Mouse (Mus musculus): ENCODE results near the gene Rin3. TPM values are rescaled to one million over a fixed set of nuclear protein-coding genes. Genes with fewer than 3 reads are reported as not detected.
A peak's percentile ranks its signal among the peaks of the same experiment; 100 is the strongest.

Rin3 gene
- polyA plus RNA-seq, 1 experiment from 2014 or later, result 6.1 TPM

DNA sequence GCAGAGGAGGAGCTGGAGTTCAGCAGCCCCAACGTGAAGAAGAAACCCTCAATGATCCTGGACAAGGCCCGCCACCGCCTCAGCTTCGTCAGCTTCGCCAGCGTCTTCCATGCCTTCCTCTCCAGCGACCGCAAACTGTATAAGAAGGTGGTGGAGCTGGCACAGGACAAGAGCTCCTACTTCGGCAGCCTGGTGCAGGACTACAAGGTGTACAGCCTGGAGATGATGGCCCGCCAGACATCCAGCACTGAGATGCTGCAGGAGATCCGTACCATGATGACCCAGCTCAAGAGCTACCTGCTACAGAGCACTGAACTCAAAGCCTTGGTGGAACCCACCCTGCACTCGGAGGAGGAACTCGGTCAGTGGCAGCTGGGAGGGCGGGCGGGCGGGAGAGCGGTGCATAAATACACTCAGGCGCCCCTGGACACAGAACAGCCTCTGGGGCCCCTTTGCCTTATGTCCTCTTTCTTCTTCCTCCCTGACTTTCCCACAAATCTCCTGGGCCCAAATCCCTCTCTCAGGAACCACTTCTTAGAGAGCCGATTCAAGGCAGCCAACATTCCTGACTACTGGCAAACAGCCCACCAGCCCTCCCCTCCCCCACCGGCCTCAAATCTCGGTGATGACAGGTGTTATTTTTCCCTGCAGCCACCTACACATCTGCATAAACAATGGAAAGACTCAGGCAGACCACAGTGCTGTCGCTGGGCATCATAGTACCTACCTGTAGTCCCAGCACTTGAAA, 86.8 kb downstream of the Rin3 start:
- H3K27me3 ChIP-seq (ENCODE audit: control insufficient read depth, insufficient read depth, low read length), result no peaks in the 10 kb centered on the region
- DNase-seq (ENCODE audit: low spot score), result no peak
- no peak overlapping the region for H3K9ac ChIP-seq (ENCODE audit: low read length)
- H3K4me1 ChIP-seq (replicated peaks; ENCODE audit: control insufficient read depth, insufficient read depth, low read length), result no peaks in the 10 kb centered on the region
- no peak overlapping the region for H3K27ac ChIP-seq (ENCODE audit: low read depth, low read length)
- no peak for ATAC-seq (replicated peaks; ENCODE audit: low FRiP score)
- 87% methylated on average over 22 of the region's 22 CpGs for WGBS
- no peak overlapping the region for H3K4me3 ChIP-seq (ENCODE audit: low read depth, low read length)
- no peak overlapping the region for H3K4me2 ChIP-seq (ENCODE audit: low read depth, low read length, severe bottlenecking)
- H3K36me3 ChIP-seq (ENCODE audit: control insufficient read depth, insufficient read depth, low read length), result no peaks in the 10 kb centered on the region
- H3K9me3 ChIP-seq (ENCODE audit: control insufficient read depth, low read length), result no peaks in the 10 kb centered on the region

DNA sequence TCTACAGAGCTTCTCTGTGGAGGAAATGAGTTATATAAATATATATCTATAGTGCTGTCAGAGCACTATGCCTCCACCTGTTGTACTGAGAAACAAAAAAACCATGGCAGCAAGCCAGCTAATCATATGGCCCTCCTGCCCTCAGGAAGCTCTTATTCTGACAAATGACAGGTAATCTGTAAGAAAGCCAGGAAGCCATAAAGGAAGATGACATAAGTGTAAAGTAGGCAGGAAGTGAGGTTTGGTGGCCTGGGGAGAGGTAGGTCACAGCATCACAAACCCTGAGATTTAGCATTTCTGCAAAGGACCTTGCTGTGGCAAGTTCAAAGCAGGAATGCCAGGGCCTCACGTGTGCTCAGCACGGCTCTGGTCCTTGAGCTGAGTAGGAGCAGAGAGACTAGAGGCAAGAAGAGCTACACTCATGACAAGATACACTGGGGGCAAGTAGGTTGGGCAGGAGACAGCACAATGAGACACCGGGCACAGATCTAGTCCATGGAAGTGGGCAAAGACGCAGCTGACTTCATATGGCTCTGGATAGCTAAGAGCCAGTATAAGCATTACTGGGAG, 88.2 kb downstream of the Rin3 start:
- H3K9ac ChIP-seq (ENCODE audit: low read length), result no peak overlapping the region
- 93% methylated on average over 4 of the region's 4 CpGs for WGBS

DNA sequence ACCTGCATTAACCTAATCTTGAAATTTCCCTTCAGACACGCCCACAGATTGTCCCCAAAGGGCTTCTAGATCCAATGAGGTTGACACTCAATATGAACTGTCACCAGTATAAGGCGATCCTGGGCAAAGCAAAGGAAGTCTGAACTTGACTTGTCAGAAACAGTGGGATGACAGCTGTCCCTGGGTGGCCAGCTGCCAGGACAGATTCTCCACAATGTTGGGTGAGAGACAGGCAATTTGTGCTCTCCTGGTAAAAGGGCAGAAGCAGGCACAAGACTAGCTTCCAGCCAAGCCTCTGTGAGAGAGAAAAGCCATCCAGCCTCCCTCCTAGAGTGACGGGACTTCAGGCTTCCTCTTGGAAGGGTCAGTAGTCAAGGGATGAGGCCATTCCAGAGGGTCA, 89.5 kb downstream of the Rin3 start:
- DNase-seq (ENCODE audit: low spot score) (no peak), ATAC-seq (replicated peaks; ENCODE audit: low FRiP score) (no peak)
- WGBS, result 83% methylated on average over 3 of the region's 3 CpGs

More for the DNA sequence above, 88.2 kb downstream of the Rin3 start:
- H3K9me3 ChIP-seq (ENCODE audit: control insufficient read depth, low read length), result no peaks in the 10 kb centered on the region
- no peaks in the 10 kb centered on the region for H3K4me1 ChIP-seq (replicated peaks; ENCODE audit: control insufficient read depth, insufficient read depth, low read length)
- no peak overlapping the region for H3K4me2 ChIP-seq (ENCODE audit: low read depth, low read length, severe bottlenecking)
- no peak overlapping the region for H3K4me3 ChIP-seq (ENCODE audit: low read depth, low read length)
- H3K27me3 ChIP-seq (ENCODE audit: control insufficient read depth, insufficient read depth, low read length), result no peaks in the 10 kb centered on the region
- H3K36me3 ChIP-seq (ENCODE audit: control insufficient read depth, insufficient read depth, low read length), result no peaks in the 10 kb centered on the region
- ATAC-seq (replicated peaks; ENCODE audit: low FRiP score), result no peak
- H3K27ac ChIP-seq (ENCODE audit: low read depth, low read length), result no peak overlapping the region
- DNase-seq (ENCODE audit: low spot score), result no peak

DNA sequence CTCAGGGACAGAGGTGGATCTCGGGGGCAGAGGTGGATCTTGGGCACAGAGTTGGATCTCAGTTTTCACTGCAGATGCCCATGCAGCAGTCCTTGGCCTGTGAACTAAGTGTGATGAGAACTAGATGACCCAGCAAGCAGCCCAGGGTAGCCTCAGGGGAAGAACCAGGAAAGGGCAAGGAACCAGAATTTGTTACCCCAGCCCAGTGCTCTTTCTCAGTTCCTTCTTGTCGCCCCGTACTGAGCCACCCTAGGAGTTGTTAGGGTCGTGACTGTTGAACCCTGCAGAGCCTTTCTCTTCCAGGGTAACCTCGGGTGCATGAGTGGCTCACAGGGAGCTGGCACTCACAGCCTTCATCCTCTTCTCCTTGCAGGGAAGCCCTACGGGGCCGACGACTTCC, 99.3 kb downstream of the Rin3 start:
- Histone ChIP-seq H3K4me3 (ENCODE audit: low read depth, low read length) (no peak overlapping the region), H3K27ac (ENCODE audit: low read depth, low read length) (no peak overlapping the region), H3K9me3 (ENCODE audit: control insufficient read depth, low read length) (no peaks in the 10 kb centered on the region), H3K4me1 (replicated peaks; ENCODE audit: control insufficient read depth, insufficient read depth, low read length) (no peaks in the 10 kb centered on the region), H3K27me3 (ENCODE audit: control insufficient read depth, insufficient read depth, low read length) (no peaks in the 10 kb centered on the region), H3K36me3 (ENCODE audit: control insufficient read depth, insufficient read depth, low read length) (no peaks in the 10 kb centered on the region), H3K9ac (ENCODE audit: low read length) (no peak overlapping the region), H3K4me2 (ENCODE audit: low read depth, low read length, severe bottlenecking) (no peak overlapping the region)
- 85% methylated on average over 8 of the region's 8 CpGs for WGBS
- no peak for ATAC-seq (replicated peaks; ENCODE audit: low FRiP score)
- DNase-seq (ENCODE audit: low spot score), result no peak

More for the DNA sequence above, 89.5 kb downstream of the Rin3 start:
- Histone ChIP-seq H3K4me2 (ENCODE audit: low read depth, low read length, severe bottlenecking) (no peak overlapping the region), H3K9ac (ENCODE audit: low read length) (no peak overlapping the region), H3K27me3 (ENCODE audit: control insufficient read depth, insufficient read depth, low read length) (no peaks in the 10 kb centered on the region), H3K9me3 (ENCODE audit: control insufficient read depth, low read length) (no peaks in the 10 kb centered on the region), H3K4me1 (replicated peaks; ENCODE audit: control insufficient read depth, insufficient read depth, low read length) (no peaks in the 10 kb centered on the region), H3K4me3 (ENCODE audit: low read depth, low read length) (no peak overlapping the region), H3K36me3 (ENCODE audit: control insufficient read depth, insufficient read depth, low read length) (no peaks in the 10 kb centered on the region), H3K27ac (ENCODE audit: low read depth, low read length) (no peak overlapping the region)

DNA sequence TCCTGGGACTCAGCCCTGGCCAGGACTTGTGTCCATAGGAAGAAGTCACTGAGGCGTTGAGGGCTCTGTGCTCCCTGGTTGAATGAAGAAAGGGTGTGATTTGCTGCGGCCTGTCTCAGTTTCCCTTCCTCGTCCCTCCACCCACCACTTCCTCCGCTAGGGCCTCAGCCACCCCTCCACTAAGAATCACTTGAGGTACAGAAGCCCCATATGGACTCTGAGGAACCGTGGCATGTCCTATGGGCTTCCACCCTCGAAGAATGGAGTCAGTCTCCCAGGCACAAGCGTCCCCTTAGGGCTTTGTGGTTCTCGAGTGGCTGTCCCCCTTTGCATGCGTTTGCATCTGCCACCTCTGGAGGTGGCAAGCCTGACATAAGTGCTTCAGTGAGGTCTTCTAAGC, 100.4 kb downstream of the Rin3 start:
- no peak overlapping the region for H3K4me3 ChIP-seq (ENCODE audit: low read depth, low read length)
- no peaks in the 10 kb centered on the region for H3K27me3 ChIP-seq (ENCODE audit: control insufficient read depth, insufficient read depth, low read length)
- no peak for ATAC-seq (replicated peaks; ENCODE audit: low FRiP score)
- no peak overlapping the region for H3K27ac ChIP-seq (ENCODE audit: low read depth, low read length)
- no peaks in the 10 kb centered on the region for H3K9me3 ChIP-seq (ENCODE audit: control insufficient read depth, low read length)
- H3K4me1 ChIP-seq (replicated peaks; ENCODE audit: control insufficient read depth, insufficient read depth, low read length), result no peaks in the 10 kb centered on the region
- no peak overlapping the region for H3K9ac ChIP-seq (ENCODE audit: low read length)
- DNase-seq (ENCODE audit: low spot score), result no peak
- H3K36me3 ChIP-seq (ENCODE audit: control insufficient read depth, insufficient read depth, low read length), result no peaks in the 10 kb centered on the region
- no peak overlapping the region for H3K4me2 ChIP-seq (ENCODE audit: low read depth, low read length, severe bottlenecking)
- 88% methylated on average over 9 of the region's 9 CpGs for WGBS

DNA sequence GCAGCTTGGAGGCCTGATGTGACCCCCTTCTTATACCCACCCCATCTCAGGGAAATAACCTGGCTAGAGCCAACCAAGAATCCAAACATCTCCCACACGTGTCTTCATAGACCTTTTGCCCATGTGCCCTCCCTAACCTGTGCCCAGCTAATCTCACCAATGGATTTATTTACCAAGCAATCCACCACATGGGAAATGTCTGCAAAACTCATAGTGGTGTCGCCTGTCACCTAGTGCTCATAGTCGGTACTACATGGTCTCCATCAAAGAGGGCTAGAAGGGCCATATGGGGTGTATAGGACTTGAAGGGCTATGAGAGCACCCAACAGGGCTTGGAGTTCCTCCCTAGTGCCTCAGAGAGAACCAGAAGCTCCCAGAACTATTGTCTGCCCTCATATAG, 102.0 kb downstream of the Rin3 start:
- H3K27ac ChIP-seq (ENCODE audit: low read depth, low read length), result no peak overlapping the region
- no peak overlapping the region for H3K4me2 ChIP-seq (ENCODE audit: low read depth, low read length, severe bottlenecking)
- H3K27me3 ChIP-seq (ENCODE audit: control insufficient read depth, insufficient read depth, low read length), result no peaks in the 10 kb centered on the region
- ATAC-seq (replicated peaks; ENCODE audit: low FRiP score) (0 out of 2 replicates have a peak, but pooled peaks have one; percentile 22), DNase-seq (ENCODE audit: low spot score) (peak; percentile 61)
- H3K9ac ChIP-seq (ENCODE audit: low read length), result no peak overlapping the region
- no peaks in the 10 kb centered on the region for H3K36me3 ChIP-seq (ENCODE audit: control insufficient read depth, insufficient read depth, low read length)
- H3K9me3 ChIP-seq (ENCODE audit: control insufficient read depth, low read length), result no peaks in the 10 kb centered on the region
- H3K4me3 ChIP-seq (ENCODE audit: low read depth, low read length), result no peak overlapping the region
- 30% methylated on average over 3 of the region's 3 CpGs for WGBS
- no peaks in the 10 kb centered on the region for H3K4me1 ChIP-seq (replicated peaks; ENCODE audit: control insufficient read depth, insufficient read depth, low read length)

DNA sequence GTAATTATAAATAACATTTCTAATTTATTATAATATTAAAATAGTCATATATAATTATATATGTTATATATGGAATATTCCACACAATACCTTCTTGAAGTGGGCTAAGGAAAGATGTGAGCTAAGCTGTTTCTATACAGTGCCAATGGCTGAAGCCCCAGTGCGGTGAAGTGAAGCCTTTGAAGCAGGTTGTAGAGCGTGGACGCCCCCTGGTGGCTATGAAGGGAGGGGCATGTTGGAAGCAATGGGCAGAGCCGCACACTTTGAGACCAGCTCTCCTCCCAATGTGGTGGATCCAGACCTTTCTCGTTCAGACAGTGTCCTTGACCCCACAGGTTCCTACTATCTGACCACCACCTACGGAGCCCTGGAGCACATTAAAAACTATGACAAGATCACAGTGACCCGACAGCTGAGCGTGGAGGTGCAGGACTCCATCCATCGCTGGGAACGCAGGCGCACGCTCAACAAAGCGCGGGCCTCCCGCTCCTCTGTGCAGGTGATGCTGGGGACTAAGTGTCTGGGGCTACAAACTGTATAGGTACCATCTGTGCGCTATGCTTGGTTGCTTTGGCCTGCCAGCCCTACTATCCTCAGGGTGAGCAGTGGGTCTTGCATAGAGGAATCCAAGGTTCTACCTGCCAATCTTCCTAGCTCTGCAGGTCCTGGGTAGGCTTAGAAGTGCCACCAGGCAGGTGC, 104.5 kb downstream of the Rin3 start:
- H3K27ac ChIP-seq (ENCODE audit: low read depth, low read length), result no peak overlapping the region
- H3K4me1 ChIP-seq (replicated peaks; ENCODE audit: control insufficient read depth, insufficient read depth, low read length), result no peaks in the 10 kb centered on the region
- DNase-seq (ENCODE audit: low spot score), result peak; percentile 91
- H3K4me3 ChIP-seq (ENCODE audit: low read depth, low read length), result no peak overlapping the region
- H3K9me3 ChIP-seq (ENCODE audit: control insufficient read depth, low read length), result no peaks in the 10 kb centered on the region
- peak; percentile 75 for ATAC-seq (replicated peaks; ENCODE audit: low FRiP score)
- H3K36me3 ChIP-seq (ENCODE audit: control insufficient read depth, insufficient read depth, low read length), result no peaks in the 10 kb centered on the region
- WGBS, result 48% methylated on average over 16 of the region's 16 CpGs
- no peaks in the 10 kb centered on the region for H3K27me3 ChIP-seq (ENCODE audit: control insufficient read depth, insufficient read depth, low read length)
- H3K4me2 ChIP-seq (ENCODE audit: low read depth, low read length, severe bottlenecking), result no peak overlapping the region
- no peak overlapping the region for H3K9ac ChIP-seq (ENCODE audit: low read length)

DNA sequence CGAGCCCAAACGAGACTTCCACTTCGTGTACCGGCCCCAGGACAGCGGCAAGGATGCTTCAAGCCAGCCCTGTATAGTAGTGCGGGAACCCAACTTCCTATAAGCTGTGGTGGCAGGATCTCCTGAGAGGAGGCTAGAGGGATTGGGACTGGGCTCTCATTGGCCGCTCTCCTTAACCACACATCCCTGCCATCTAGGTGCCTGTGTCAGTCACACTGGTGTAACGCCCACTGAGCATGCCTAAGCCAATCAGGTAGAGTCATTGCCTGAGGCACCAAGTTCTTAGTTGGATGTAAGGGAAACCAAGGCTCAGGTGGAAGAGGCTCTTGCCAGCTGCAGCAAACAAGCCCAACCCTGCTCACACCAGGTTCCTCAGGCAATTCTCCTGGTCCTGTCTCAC, 107.2 kb downstream of the Rin3 start:
- ATAC-seq (replicated peaks; ENCODE audit: low FRiP score), result no peak
- 25% methylated on average over 8 of the region's 8 CpGs for WGBS

More for the DNA sequence above, 107.2 kb downstream of the Rin3 start:
- Histone ChIP-seq H3K36me3 (ENCODE audit: control insufficient read depth, insufficient read depth, low read length) (no peaks in the 10 kb centered on the region), H3K4me3 (ENCODE audit: low read depth, low read length) (no peak overlapping the region), H3K9me3 (ENCODE audit: control insufficient read depth, low read length) (no peaks in the 10 kb centered on the region), H3K4me1 (replicated peaks; ENCODE audit: control insufficient read depth, insufficient read depth, low read length) (no peaks in the 10 kb centered on the region), H3K27ac (ENCODE audit: low read depth, low read length) (no peak overlapping the region), H3K27me3 (ENCODE audit: control insufficient read depth, insufficient read depth, low read length) (no peaks in the 10 kb centered on the region), H3K9ac (ENCODE audit: low read length) (no peak overlapping the region), H3K4me2 (ENCODE audit: low read depth, low read length, severe bottlenecking) (no peak overlapping the region)
- peak; percentile 51 for DNase-seq (ENCODE audit: low spot score)
